In the genomic region with DNA sequence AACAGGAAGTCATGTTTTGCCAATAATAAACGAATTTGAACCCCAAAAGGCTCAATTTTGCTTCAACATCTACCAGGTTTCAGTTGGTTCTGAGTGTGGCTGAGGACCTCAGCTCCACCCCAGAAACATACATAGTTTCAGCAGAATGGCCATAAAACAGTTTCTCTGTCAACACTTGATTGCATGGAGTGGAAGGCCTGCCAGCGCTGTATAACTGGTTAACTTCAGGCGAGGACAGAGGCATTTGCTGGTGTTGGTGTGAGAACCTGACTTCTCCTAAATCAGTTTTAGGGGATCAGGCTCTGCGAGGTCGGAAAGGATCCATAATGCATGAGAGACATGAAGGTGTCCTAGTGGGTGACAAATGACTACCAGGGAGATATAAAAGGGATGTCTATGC, we compare ENCODE assay signal across 31 mouse cellular contexts.
"Had no signal": no experiment of that assay in that cellular context is flagged by ENCODE, and none has a peak within 500 bp of the region (broad histone marks: within the 10 kb centered on the region; RNA-seq: fewer than 3 reads in every experiment).

No protein-coding gene starts in this region.

- H3K4me2 ChIP-seq: limb, embryonic 12.5 days; limb, embryonic 13.5 days; limb, embryonic 15.5 days; liver, embryonic 11.5 days; liver, embryonic 12.5 days; liver, embryonic 13.5 days; liver, embryonic 15.5 days; lung, embryonic 14.5 days; lung, embryonic 15.5 days; midbrain, embryonic 11.5 days; midbrain, embryonic 12.5 days; midbrain, embryonic 13.5 days; midbrain, embryonic 15.5 days; neural tube, embryonic 12.5 days; neural tube, embryonic 13.5 days had no signal

- H3K4me1 ChIP-seq: limb, embryonic 15.5 days; liver, embryonic 12.5 days; liver, embryonic 13.5 days; liver, embryonic 15.5 days; midbrain, embryonic 10.5 days; midbrain, embryonic 12.5 days; midbrain, embryonic 13.5 days; midbrain, embryonic 15.5 days; neural tube, embryonic 12.5 days; neural tube, embryonic 13.5 days had no signal

- ATAC-seq: liver, embryonic 12.5 days; liver, postnatal 0 days; midbrain, embryonic 13.5 days; midbrain, embryonic 15.5 days; midbrain, embryonic 16.5 days had no signal

- H3K36me3 ChIP-seq: limb, embryonic 10.5 days; limb, embryonic 12.5 days; limb, embryonic 13.5 days; limb, embryonic 15.5 days; liver, embryonic 12.5 days; liver, embryonic 13.5 days; liver, embryonic 15.5 days; lung, embryonic 15.5 days; midbrain, embryonic 10.5 days; midbrain, embryonic 12.5 days; midbrain, embryonic 13.5 days; midbrain, embryonic 15.5 days; neural tube, embryonic 12.5 days; neural tube, embryonic 13.5 days had no signal

- H3K27ac ChIP-seq: left cerebral cortex, adult 2 months; limb, embryonic 10.5 days; limb, embryonic 12.5 days; limb, embryonic 13.5 days; limb, embryonic 15.5 days; liver, embryonic 12.5 days; liver, embryonic 13.5 days; liver, embryonic 14.5 days; liver, embryonic 15.5 days; lung, embryonic 15.5 days; macrophage; midbrain, embryonic 10.5 days; midbrain, embryonic 12.5 days; midbrain, embryonic 13.5 days; midbrain, embryonic 15.5 days; neural tube, embryonic 12.5 days; neural tube, embryonic 13.5 days had no signal

- H3K9ac ChIP-seq: limb, embryonic 12.5 days; limb, embryonic 13.5 days; limb, embryonic 15.5 days; liver, embryonic 12.5 days; liver, embryonic 13.5 days; liver, embryonic 14.5 days; liver, embryonic 15.5 days; liver, postnatal 0 days; lung, embryonic 14.5 days; lung, embryonic 15.5 days; midbrain, embryonic 12.5 days; midbrain, embryonic 13.5 days; midbrain, embryonic 15.5 days; neural tube, embryonic 12.5 days; neural tube, embryonic 13.5 days had no signal

- H3K27me3 ChIP-seq: limb, embryonic 12.5 days; limb, embryonic 13.5 days; limb, embryonic 15.5 days; liver, embryonic 12.5 days; liver, embryonic 13.5 days; liver, embryonic 15.5 days; lung, embryonic 15.5 days; midbrain, embryonic 12.5 days; midbrain, embryonic 13.5 days; midbrain, embryonic 15.5 days; neural tube, embryonic 12.5 days; neural tube, embryonic 13.5 days had no signal

- H3K4me3 ChIP-seq: left cerebral cortex, adult 2 months; limb, embryonic 10.5 days; limb, embryonic 12.5 days; limb, embryonic 13.5 days; limb, embryonic 15.5 days; liver, embryonic 12.5 days; liver, embryonic 13.5 days; liver, embryonic 15.5 days; lung, embryonic 15.5 days; megakaryocyte, embryonic 14.5 days; midbrain, embryonic 10.5 days; midbrain, embryonic 12.5 days; midbrain, embryonic 13.5 days; midbrain, embryonic 15.5 days; myocyte; neural tube, embryonic 12.5 days; neural tube, embryonic 13.5 days had no signal

- DNase-seq: left cerebral cortex, postnatal 4 days; liver; liver, embryonic 13.5 days; liver, postnatal 0 days; lung, adult 18-20 months; lung, embryonic 14.5 days; lung, postnatal 10 days; lung, postnatal 14 days; lung, postnatal 36 days; midbrain, embryonic 14.5 days had no signal

- H3K9me3 ChIP-seq: limb, embryonic 10.5 days; limb, embryonic 12.5 days; limb, embryonic 13.5 days; limb, embryonic 15.5 days; liver, embryonic 12.5 days; liver, embryonic 13.5 days; liver, embryonic 15.5 days; lung, embryonic 15.5 days; megakaryocyte, embryonic 14.5 days; midbrain, embryonic 10.5 days; midbrain, embryonic 12.5 days; midbrain, embryonic 13.5 days; midbrain, embryonic 15.5 days; neural tube, embryonic 12.5 days; neural tube, embryonic 13.5 days had no signal
